Mouse (Mus musculus) layer of hippocampus, postnatal 25 days (tissue): ENCODE results near the gene Lias. TPM values are rescaled to one million over a fixed set of nuclear protein-coding genes. Genes with fewer than 3 reads are reported as not detected.

Experiments used
- total RNA-seq, 2 experiments: library from RNA; stranded (reverse); gene quantifications; 2 replicates each; pipeline ENCODE4 v1.2.3; 2021

Lias gene
- total RNA-seq, 2 experiments from 2014 or later, result 27.7 to 34.2 TPM

Other genes with a start within 250 kb of the Lias start
- 10 to 100 TPM; 17.8 to 23.4 TPM for gene Wdr19, start 191.8 kb upstream of the Lias start, total RNA-seq
- 10 to 100 TPM; 28.5 to 29.5 TPM for gene Rfc1, start 55.8 kb upstream of the Lias start, total RNA-seq
- gene Klb, start 43.2 kb upstream of the Lias start, total RNA-seq, result under 1 TPM; 0.62 to 0.73 TPM
- gene Rpl9, start 53 bp upstream of the Lias start, total RNA-seq, result 100 to 1,000 TPM; 604 to 704 TPM
- gene Ugdh, start 44.5 kb downstream of the Lias start, total RNA-seq, result 10 to 100 TPM; 27.8 to 29.1 TPM
- gene Gm43552, start 101.3 kb downstream of the Lias start, total RNA-seq, result 1 to 10 TPM in 1 of 2 experiments, not detected in 1; 1.8 TPM
- 100 to 1,000 TPM; 158 to 162 TPM for gene Smim14, start 145.7 kb downstream of the Lias start, total RNA-seq
- 100 to 1,000 TPM; 130 to 134 TPM for gene Ube2k, start 145.7 kb downstream of the Lias start, total RNA-seq